Mouse (Mus musculus): Measurements from ENCODE around the gene Nhsl1. TPM values are rescaled to one million over a fixed set of nuclear protein-coding genes. Genes with fewer than 3 reads are reported as not detected.
A peak's percentile ranks its signal among the peaks of the same experiment; 100 is the strongest.

Nhsl1 gene
- polyA plus RNA-seq (2012; rRNA removed), result 16.7 and 18.4 TPM in 2 replicates

DNA sequence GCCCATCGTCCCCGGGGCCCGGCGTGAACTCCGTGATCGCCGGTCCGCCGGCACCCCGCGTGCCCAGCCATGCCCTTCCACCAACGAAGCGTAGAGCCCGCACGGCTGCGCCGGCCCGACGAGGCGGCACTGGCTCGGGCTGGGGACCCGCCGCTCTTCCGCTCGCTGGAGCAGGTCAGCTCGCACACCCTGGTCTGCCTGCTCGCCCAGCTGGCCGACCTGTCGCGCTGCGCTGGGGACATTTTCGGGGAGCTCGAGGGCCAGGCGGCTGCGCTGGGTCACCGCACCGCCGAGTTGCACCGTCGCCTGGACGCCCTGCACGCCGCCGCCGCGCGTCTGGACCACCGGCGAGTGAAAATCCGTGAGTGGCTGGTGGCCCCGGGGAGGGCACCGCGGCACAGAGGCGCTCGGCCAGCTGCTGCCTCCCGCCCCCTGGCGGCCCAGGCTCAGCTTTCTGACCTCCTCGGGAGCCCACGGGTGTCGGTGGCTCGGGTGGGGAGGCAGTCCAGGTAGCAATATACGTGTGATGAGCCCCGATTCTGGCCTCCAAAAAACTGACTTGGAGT is at the start of gene Nhsl1:
Nhsl1 (plus strand) TSS at position 70 of the 566 bp plus-strand sequence.
- no peak for TF ChIP-seq POLR2A (IDR thresholded peaks at IDR 0.05; ENCODE audit: borderline replicate concordance, insufficient read depth, low read length)
- TF ChIP-seq CTCF (IDR thresholded peaks at IDR 0.05; ENCODE audit: borderline replicate concordance, insufficient read depth, low read depth, low read length), result peak; percentile 22; the same call in 1 of the 2 replicates
- DNase-seq, result peak; percentile 24 to 37
- Histone ChIP-seq H3K4me3 (replicated peaks; ENCODE audit: insufficient read depth, low read depth, low read length) (peak within 1 kb of the TSS; percentile 28), H3K27me3 (ENCODE audit: control insufficient read depth, insufficient read depth, low read length) (peaks cover 4% of the 10 kb centered on the region; the same call in 1 of the 2 replicates), H3K27ac (ENCODE audit: insufficient read depth, low read length) (no peak within 1 kb of the TSS), H3K4me1 (ENCODE audit: control insufficient read depth, insufficient read depth, low read length) (no peaks in the 10 kb centered on the region)
- WGBS, result under 1% methylated on average over 63 of the region's 63 CpGs

DNA sequence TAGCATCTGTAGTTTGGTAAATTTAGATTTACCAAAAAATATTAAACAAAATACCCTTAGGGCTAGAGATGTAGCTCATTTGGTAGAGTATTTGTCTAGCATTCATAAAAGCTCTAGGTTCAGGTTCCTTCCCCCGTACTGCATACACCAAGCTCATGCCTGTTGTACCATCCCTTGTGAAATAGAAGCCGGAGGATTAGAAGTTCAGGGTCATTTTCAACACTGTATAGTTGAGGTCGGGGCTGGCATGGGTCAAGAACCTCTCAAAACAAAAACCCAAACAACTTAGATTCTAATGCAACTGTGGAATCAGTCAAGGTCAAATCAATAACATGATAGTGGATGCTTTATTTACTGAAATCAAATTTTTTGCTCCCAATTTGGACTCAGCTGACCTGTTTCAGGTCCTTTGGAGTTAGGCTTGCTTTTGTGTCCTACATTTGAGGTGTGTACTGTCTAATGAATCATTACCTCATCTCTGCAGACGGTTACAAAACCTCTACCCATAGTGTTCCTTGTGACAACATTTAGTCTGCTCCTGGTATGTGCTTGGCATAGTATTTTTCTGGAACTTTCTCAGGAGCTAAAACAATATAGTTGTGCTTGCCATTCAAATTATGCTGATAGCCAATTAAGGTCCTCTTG is 42.6 kb upstream of the Nhsl1 start:
- Histone ChIP-seq H3K4me1 (ENCODE audit: control insufficient read depth, insufficient read depth, low read length) (no peaks in the 10 kb centered on the region), H3K27ac (ENCODE audit: insufficient read depth, low read length) (no peak overlapping the region), H3K4me3 (replicated peaks; ENCODE audit: insufficient read depth, low read depth, low read length) (no peak overlapping the region), H3K27me3 (ENCODE audit: control insufficient read depth, insufficient read depth, low read length) (no peaks in the 10 kb centered on the region)
- no peak for DNase-seq
- TF ChIP-seq CTCF (IDR thresholded peaks at IDR 0.05; ENCODE audit: borderline replicate concordance, insufficient read depth, low read depth, low read length), result no peak
- no peak for TF ChIP-seq POLR2A (IDR thresholded peaks at IDR 0.05; ENCODE audit: borderline replicate concordance, insufficient read depth, low read length)
- 87% methylated on average over 4 of the region's 4 CpGs for WGBS

DNA sequence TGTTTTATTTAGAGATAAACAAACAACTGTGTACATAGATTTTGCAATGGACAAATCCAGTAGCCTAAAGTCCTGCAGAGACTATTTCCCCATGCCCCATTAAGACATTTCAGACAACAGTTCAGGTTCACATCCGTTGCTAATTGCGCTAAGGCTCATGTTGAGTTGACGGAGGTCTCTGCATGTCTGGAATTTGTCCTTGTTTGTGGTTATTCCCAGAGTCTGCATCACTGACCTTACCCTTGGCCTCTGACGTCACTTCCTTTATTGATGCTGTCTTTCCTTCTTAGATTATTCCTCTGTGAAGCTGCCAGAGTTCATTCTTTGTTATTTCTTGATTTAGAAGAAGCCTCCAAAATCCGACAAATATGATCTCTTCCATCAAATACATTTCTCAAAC is 34.8 kb upstream of the Nhsl1 start:
- no peaks in the 10 kb centered on the region for H3K27me3 ChIP-seq (ENCODE audit: control insufficient read depth, insufficient read depth, low read length)
- H3K27ac ChIP-seq (ENCODE audit: insufficient read depth, low read length), result no peak overlapping the region
- no peak for TF ChIP-seq CTCF (IDR thresholded peaks at IDR 0.05; ENCODE audit: borderline replicate concordance, insufficient read depth, low read depth, low read length)
- no peak for TF ChIP-seq POLR2A (IDR thresholded peaks at IDR 0.05; ENCODE audit: borderline replicate concordance, insufficient read depth, low read length)
- no peaks in the 10 kb centered on the region for H3K4me1 ChIP-seq (ENCODE audit: control insufficient read depth, insufficient read depth, low read length)
- 82% methylated on average over 5 of the region's 5 CpGs for WGBS
- DNase-seq, result no peak
- H3K4me3 ChIP-seq (replicated peaks; ENCODE audit: insufficient read depth, low read depth, low read length), result no peak overlapping the region

DNA sequence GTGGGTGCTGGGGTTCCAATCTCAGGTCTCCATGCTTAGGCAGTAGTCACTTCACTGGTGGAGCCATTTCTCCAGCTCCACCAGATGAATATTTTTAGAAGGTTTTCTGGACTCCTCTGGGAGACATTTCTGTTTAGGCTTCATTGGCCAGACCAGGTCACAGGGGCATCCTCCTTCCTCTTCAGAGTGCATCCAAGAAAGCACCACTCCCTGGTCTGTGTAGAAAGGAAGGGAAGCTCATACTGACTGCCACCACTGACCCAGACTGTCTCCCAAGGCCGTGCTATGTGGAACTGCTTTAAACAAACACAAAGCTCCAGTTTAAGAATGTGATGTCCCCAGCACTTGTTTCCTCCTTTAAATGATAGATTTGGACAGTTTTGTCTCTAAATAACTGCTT is 29.3 kb upstream of the Nhsl1 start:
- Histone ChIP-seq H3K4me1 (ENCODE audit: control insufficient read depth, insufficient read depth, low read length) (no peaks in the 10 kb centered on the region), H3K4me3 (replicated peaks; ENCODE audit: insufficient read depth, low read depth, low read length) (no peak overlapping the region), H3K27me3 (ENCODE audit: control insufficient read depth, insufficient read depth, low read length) (no peaks in the 10 kb centered on the region), H3K27ac (ENCODE audit: insufficient read depth, low read length) (no peak overlapping the region)
- TF ChIP-seq POLR2A (IDR thresholded peaks at IDR 0.05; ENCODE audit: borderline replicate concordance, insufficient read depth, low read length), result no peak
- no peak for TF ChIP-seq CTCF (IDR thresholded peaks at IDR 0.05; ENCODE audit: borderline replicate concordance, insufficient read depth, low read depth, low read length)
- 74% methylated on average over 1 of the region's 1 CpGs for WGBS
- DNase-seq, result no peak

DNA sequence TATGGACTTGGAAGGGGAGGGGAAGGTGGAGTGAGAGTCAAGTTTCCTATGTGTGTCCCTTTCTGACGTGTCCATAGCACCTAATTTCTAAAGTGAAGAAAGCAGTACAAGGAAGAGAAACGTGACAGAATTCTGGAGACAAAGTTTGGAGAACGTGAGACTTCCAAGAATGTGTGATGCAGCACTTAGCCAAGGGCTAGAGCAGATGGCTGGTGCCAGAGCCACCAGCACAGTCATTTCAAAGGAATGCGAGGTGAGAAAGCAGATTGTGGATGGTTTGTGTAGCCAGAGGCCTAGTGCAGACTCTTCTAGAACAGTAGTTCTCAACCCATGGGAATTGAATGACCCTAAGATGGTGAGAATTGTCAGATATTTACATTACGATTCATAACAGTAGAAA is 13.7 kb upstream of the Nhsl1 start:
- DNase-seq, result no peak
- TF ChIP-seq POLR2A (IDR thresholded peaks at IDR 0.05; ENCODE audit: borderline replicate concordance, insufficient read depth, low read length) (no peak), CTCF (IDR thresholded peaks at IDR 0.05; ENCODE audit: borderline replicate concordance, insufficient read depth, low read depth, low read length) (no peak)
- H3K4me3 ChIP-seq (replicated peaks; ENCODE audit: insufficient read depth, low read depth, low read length), result no peak overlapping the region
- no peak overlapping the region for H3K27ac ChIP-seq (ENCODE audit: insufficient read depth, low read length)
- 71% methylated on average over 5 of the region's 5 CpGs for WGBS
- H3K4me1 ChIP-seq (ENCODE audit: control insufficient read depth, insufficient read depth, low read length), result no peaks in the 10 kb centered on the region
- no peaks in the 10 kb centered on the region for H3K27me3 ChIP-seq (ENCODE audit: control insufficient read depth, insufficient read depth, low read length)

DNA sequence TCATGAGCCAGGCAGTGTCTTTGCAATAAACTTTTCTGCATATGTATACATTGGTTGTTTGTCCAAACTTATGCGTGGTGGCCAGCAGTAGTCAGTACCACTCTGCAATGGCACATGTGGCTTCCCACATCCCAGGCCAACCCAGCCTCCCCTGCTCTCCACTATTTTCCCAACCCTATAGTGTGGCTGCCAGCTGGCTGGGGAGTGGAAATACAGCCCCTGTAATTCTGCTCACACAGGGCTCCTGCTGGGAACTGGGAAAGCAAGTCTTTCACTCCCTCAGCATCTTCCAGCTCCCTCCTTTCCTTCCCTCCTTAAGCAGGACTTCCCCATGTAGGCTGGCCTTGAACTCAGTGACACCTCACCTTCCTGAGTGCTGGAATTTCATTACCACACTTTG is 3.7 kb upstream of the Nhsl1 start:
- TF ChIP-seq CTCF (IDR thresholded peaks at IDR 0.05; ENCODE audit: borderline replicate concordance, insufficient read depth, low read depth, low read length) (no peak), POLR2A (IDR thresholded peaks at IDR 0.05; ENCODE audit: borderline replicate concordance, insufficient read depth, low read length) (no peak)
- Histone ChIP-seq H3K4me1 (ENCODE audit: control insufficient read depth, insufficient read depth, low read length) (no peaks in the 10 kb centered on the region), H3K4me3 (replicated peaks; ENCODE audit: insufficient read depth, low read depth, low read length) (no peak overlapping the region), H3K27me3 (ENCODE audit: control insufficient read depth, insufficient read depth, low read length) (peaks cover 4% of the 10 kb centered on the region; the same call in 1 of the 2 replicates), H3K27ac (ENCODE audit: insufficient read depth, low read length) (no peak overlapping the region)
- DNase-seq, result peak in 1 of 2 experiments; percentile 20
- 57% methylated on average over 1 of the region's 1 CpGs for WGBS

DNA sequence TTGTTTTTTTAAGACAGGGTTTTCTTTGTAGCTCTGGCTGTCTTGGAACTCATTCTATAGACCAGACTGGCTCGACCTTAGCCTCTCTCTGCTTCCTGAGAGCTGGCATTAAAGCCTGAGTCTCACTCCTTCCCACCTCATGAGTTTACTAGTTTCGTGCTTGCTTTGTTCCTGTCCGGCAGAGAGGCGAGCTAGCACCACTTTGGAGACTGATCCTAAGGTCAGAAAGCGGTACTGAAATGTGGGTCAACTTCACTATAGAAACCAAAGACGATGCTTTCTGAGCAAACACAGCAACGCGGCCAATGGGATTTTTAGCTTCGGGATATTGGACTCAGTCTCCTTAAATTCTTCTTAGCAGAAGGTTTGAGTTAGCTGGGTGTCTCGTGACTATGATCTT is 1.3 kb upstream of the Nhsl1 start:
- WGBS, result 53% methylated on average over 10 of the region's 10 CpGs
- no peak overlapping the region for H3K4me3 ChIP-seq (replicated peaks; ENCODE audit: insufficient read depth, low read depth, low read length)
- no peak for TF ChIP-seq POLR2A (IDR thresholded peaks at IDR 0.05; ENCODE audit: borderline replicate concordance, insufficient read depth, low read length)
- TF ChIP-seq CTCF (IDR thresholded peaks at IDR 0.05; ENCODE audit: borderline replicate concordance, insufficient read depth, low read depth, low read length), result no peak
- peaks cover 4% of the 10 kb centered on the region; the same call in 1 of the 2 replicates for H3K27me3 ChIP-seq (ENCODE audit: control insufficient read depth, insufficient read depth, low read length)
- H3K27ac ChIP-seq (ENCODE audit: insufficient read depth, low read length), result no peak overlapping the region
- H3K4me1 ChIP-seq (ENCODE audit: control insufficient read depth, insufficient read depth, low read length), result no peaks in the 10 kb centered on the region
- no peak for DNase-seq

Measured in cerebellum, adult 2 months (tissue).